Mouse (Mus musculus) lung, embryonic 15.5 days (tissue): ENCODE measurements around the gene Cadps2. TPM values are rescaled to one million over a fixed set of nuclear protein-coding genes. Genes with fewer than 3 reads are reported as not detected.

Source experiments
- ATAC-seq: fragments of 200-750 bp; cut with Nextera tagmentation; 2 replicates; pipeline ENCODE4 v1.8.0; 2017; ENCODE audit warnings: moderate number of reproducible peaks, borderline replicate concordance; ENCODE audit not compliant: low FRiP score, low TSS enrichment; ENCODE audit errors: extremely low read depth
- H3K27ac ChIP-seq: fragments of 300-500 bp; sonication (generic); 2 replicates; pipeline ENCODE4 v1.5.1; 2015; ENCODE audit warnings: moderate library complexity, mild to moderate bottlenecking, inconsistent platforms
- H3K27me3 ChIP-seq: fragments of 300-500 bp; sonication (generic); 2 replicates; pipeline ENCODE4 v1.6.1; 2015; ENCODE audit warnings: inconsistent platforms
- H3K36me3 ChIP-seq: fragments of 300-500 bp; sonication (generic); 2 replicates; pipeline ENCODE4 v1.6.1; 2015; ENCODE audit warnings: inconsistent platforms
- H3K4me1 ChIP-seq: fragments of 300-500 bp; sonication (generic); 2 replicates; pipeline ENCODE4 v1.6.1; 2015; ENCODE audit warnings: inconsistent platforms
- H3K4me2 ChIP-seq: fragments of 300-500 bp; sonication (generic); 2 replicates; pipeline ENCODE4 v1.6.1; 2015; ENCODE audit warnings: inconsistent platforms, mild to moderate bottlenecking, moderate library complexity
- H3K4me3 ChIP-seq: fragments of 300-500 bp; sonication (generic); 2 replicates; pipeline ENCODE4 v1.5.1; 2015; ENCODE audit warnings: mild to moderate bottlenecking, inconsistent platforms
- H3K9ac ChIP-seq: fragments of 300-500 bp; sonication (generic); 2 replicates; pipeline ENCODE4 v1.6.1; 2015; ENCODE audit warnings: inconsistent platforms
- H3K9me3 ChIP-seq: fragments of 300-500 bp; sonication (generic); 2 replicates; pipeline ENCODE4 v1.6.1; 2016; ENCODE audit warnings: inconsistent platforms
- WGBS: fragments of 180-500 bp; shearing (Covaris S2); methylation state at CpG from one replicate; pipeline ENCODE4 v1.1.7; 2015; 5-methylcytosine and 5-hydroxymethylcytosine counted together
- polyA plus RNA-seq: library from polyadenylated mRNA; unstranded; fragments of >200 nt; fragmentation: Nextera tagmentation; extraction: Ambion mirVana; gene quantifications from 2 replicates; pipeline ENCODE4 v1.2.1, GENCODE M21; 2015

Gene Cadps2
- polyA plus RNA-seq, 1 experiment from 2014 or later: 7.9 TPM

GRCm38 (mm10) chr6:23260016-23260737, 579.0 kb downstream of the Cadps2 start:
- Histone ChIP-seq H3K4me2 (0 out of 2 replicates have a peak overlapping the region, but pooled peaks have one; percentile 13), H3K4me3 (no peak overlapping the region), H3K9me3 (no peaks in the 10 kb centered on the region), H3K9ac (no peak overlapping the region), H3K4me1 (no peaks in the 10 kb centered on the region), H3K36me3 (no peaks in the 10 kb centered on the region), H3K27ac (no peak overlapping the region), H3K27me3 (peaks cover 71% of the 10 kb centered on the region)
- WGBS: 3% methylated on average over 36 of the region's 36 CpGs
- ATAC-seq: no peak

GRCm38 (mm10) chr6:23257981-23258380, 581.2 kb downstream of the Cadps2 start:
- Histone ChIP-seq H3K36me3 (no peaks in the 10 kb centered on the region), H3K27ac (no peak overlapping the region), H3K9ac (no peak overlapping the region), H3K4me3 (no peak overlapping the region), H3K9me3 (no peaks in the 10 kb centered on the region), H3K27me3 (peaks cover 90% of the 10 kb centered on the region), H3K4me2 (no peak overlapping the region), H3K4me1 (peaks cover 8% of the 10 kb centered on the region)
- WGBS: 28% methylated on average over 3 of the region's 3 CpGs
- ATAC-seq: no peak

- 4% methylated on average over 8 of the region's 8 CpGs for WGBS
- Histone ChIP-seq H3K4me1 (peaks cover 8% of the 10 kb centered on the region), H3K27ac (no peak overlapping the region), H3K4me3 (no peak overlapping the region), H3K9me3 (no peaks in the 10 kb centered on the region), H3K36me3 (no peaks in the 10 kb centered on the region), H3K9ac (no peak overlapping the region), H3K27me3 (peaks cover 92% of the 10 kb centered on the region), H3K4me2 (no peak overlapping the region)
- no peak for ATAC-seq
These were observed 584.1 kb downstream of the Cadps2 start for GRCm38 (mm10) chr6:23255161-23255560.

- ATAC-seq: no peak
- H3K27ac ChIP-seq: no peak overlapping the region
- no peak overlapping the region for H3K9ac ChIP-seq
- peaks cover 8% of the 10 kb centered on the region for H3K4me1 ChIP-seq
- WGBS: 2% methylated on average over 11 of the region's 11 CpGs
- H3K36me3 ChIP-seq: no peaks in the 10 kb centered on the region
- no peak overlapping the region for H3K4me3 ChIP-seq
- no peak overlapping the region for H3K4me2 ChIP-seq
- H3K9me3 ChIP-seq: no peaks in the 10 kb centered on the region
- peaks cover 92% of the 10 kb centered on the region for H3K27me3 ChIP-seq
These were observed 584.6 kb downstream of the Cadps2 start for GRCm38 (mm10) chr6:23254644-23255043.

GRCm38 (mm10) chr6:23253353-23254311, 585.6 kb downstream of the Cadps2 start:
- Histone ChIP-seq H3K4me2 (no peak overlapping the region), H3K27ac (no peak overlapping the region), H3K36me3 (no peaks in the 10 kb centered on the region), H3K27me3 (peaks cover 92% of the 10 kb centered on the region), H3K4me1 (peaks cover 17% of the 10 kb centered on the region), H3K4me3 (no peak overlapping the region), H3K9me3 (no peaks in the 10 kb centered on the region), H3K9ac (no peak overlapping the region)
- ATAC-seq: peak; percentile 46
- WGBS: under 1% methylated on average over 43 of the region's 43 CpGs

GRCm38 (mm10) chr6:23252196-23253135, 586.8 kb downstream of the Cadps2 start:
- no peaks in the 10 kb centered on the region for H3K9me3 ChIP-seq
- WGBS: 3% methylated on average over 20 of the region's 20 CpGs
- no peak overlapping the region for H3K9ac ChIP-seq
- peaks cover 92% of the 10 kb centered on the region for H3K27me3 ChIP-seq
- no peak overlapping the region for H3K4me3 ChIP-seq
- no peaks in the 10 kb centered on the region for H3K36me3 ChIP-seq
- no peak for ATAC-seq
- H3K4me2 ChIP-seq: no peak overlapping the region
- peaks cover 28% of the 10 kb centered on the region for H3K4me1 ChIP-seq
- H3K27ac ChIP-seq: no peak overlapping the region

GRCm38 (mm10) chr6:23251431-23251830, 587.8 kb downstream of the Cadps2 start:
- no peak overlapping the region for H3K9ac ChIP-seq
- H3K9me3 ChIP-seq: no peaks in the 10 kb centered on the region
- H3K4me3 ChIP-seq: no peak overlapping the region
- ATAC-seq: no peak
- H3K27ac ChIP-seq: no peak overlapping the region
- H3K4me2 ChIP-seq: no peak overlapping the region
- peaks cover 92% of the 10 kb centered on the region for H3K27me3 ChIP-seq
- H3K4me1 ChIP-seq: peaks cover 31% of the 10 kb centered on the region
- no peaks in the 10 kb centered on the region for H3K36me3 ChIP-seq
- 4% methylated on average over 3 of the region's 3 CpGs for WGBS

- H3K9me3 ChIP-seq: no peaks in the 10 kb centered on the region
- H3K4me3 ChIP-seq: no peak overlapping the region
- H3K9ac ChIP-seq: no peak overlapping the region
- H3K27ac ChIP-seq: no peak overlapping the region
- no peak overlapping the region for H3K4me2 ChIP-seq
- no peak for ATAC-seq
- H3K27me3 ChIP-seq: peaks cover 92% of the 10 kb centered on the region
- WGBS: 1% methylated on average over 22 of the region's 22 CpGs
- H3K36me3 ChIP-seq: no peaks in the 10 kb centered on the region
- peaks cover 31% of the 10 kb centered on the region for H3K4me1 ChIP-seq
These were observed 588.8 kb downstream of the Cadps2 start for GRCm38 (mm10) chr6:23250288-23250955.

- H3K27ac ChIP-seq: no peak overlapping the region
- H3K9me3 ChIP-seq: no peaks in the 10 kb centered on the region
- WGBS: 3% methylated on average over 24 of the region's 29 CpGs
- peak overlapping the region; percentile 70 for H3K4me2 ChIP-seq
- no peak overlapping the region for H3K9ac ChIP-seq
- H3K4me3 ChIP-seq: peak overlapping the region; percentile 37
- H3K4me1 ChIP-seq: peaks cover 31% of the 10 kb centered on the region
- H3K27me3 ChIP-seq: peaks cover 92% of the 10 kb centered on the region
- H3K36me3 ChIP-seq: no peaks in the 10 kb centered on the region
- ATAC-seq: peak; percentile 50; the same call in 1 of the 2 replicates
These were observed 589.5 kb downstream of the Cadps2 start for GRCm38 (mm10) chr6:23249616-23250287.

- H3K9me3 ChIP-seq: no peaks in the 10 kb centered on the region
- H3K4me1 ChIP-seq: peaks cover 31% of the 10 kb centered on the region
- ATAC-seq: no peak
- no peaks in the 10 kb centered on the region for H3K36me3 ChIP-seq
- H3K9ac ChIP-seq: no peak overlapping the region
- peaks cover 92% of the 10 kb centered on the region for H3K27me3 ChIP-seq
- under 1% methylated on average over 24 of the region's 24 CpGs for WGBS
- peak overlapping the region; percentile 70 for H3K4me2 ChIP-seq
- peak overlapping the region; percentile 37 for H3K4me3 ChIP-seq
- no peak overlapping the region for H3K27ac ChIP-seq
These were observed 590.2 kb downstream of the Cadps2 start for GRCm38 (mm10) chr6:23249053-23249401.
